Mouse (Mus musculus): Measurements from ENCODE around the gene Lin7a.

DNA sequence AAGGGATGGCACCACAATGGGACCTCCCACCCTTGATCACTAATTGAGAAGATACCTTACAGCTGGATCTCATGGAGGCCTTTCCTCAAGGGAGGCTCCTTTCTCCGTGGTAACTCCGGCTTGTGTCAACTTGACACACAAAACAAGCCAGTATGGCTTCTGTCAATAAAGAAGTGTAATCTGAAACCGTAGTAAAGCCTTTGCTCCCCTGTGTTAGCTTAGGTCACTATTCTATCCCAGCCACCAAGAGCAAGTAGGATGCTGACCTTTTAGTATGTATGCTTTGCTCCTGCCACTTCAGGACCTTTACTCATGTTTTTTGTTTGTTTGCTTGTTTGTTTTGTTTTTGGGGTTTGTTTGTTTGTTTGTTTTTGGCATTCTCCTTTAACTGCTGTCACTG lies 41.9 kb downstream of the Lin7a start:
- TF ChIP-seq CTCF (IDR thresholded peaks at IDR 0.05; ENCODE audit: low read depth) (no peak), EP300 (optimal IDR thresholded peaks at IDR 0.05) (no peak)
